Mouse (Mus musculus) cerebellum, adult 8-10 months (tissue): ENCODE data around the gene Galns.

ENCODE experiments used
- DNase-seq: peaks from one replicate; pipeline ENCODE4 v3.0.0; 2022

Galns gene

GRCm38 (mm10) chr8:122531312-122531711, 80.0 kb downstream of the Galns start:
- DNase-seq: no peak

GRCm38 (mm10) chr8:122529159-122529558, 82.1 kb downstream of the Galns start:
- DNase-seq: no peak
